In the genomic region with DNA sequence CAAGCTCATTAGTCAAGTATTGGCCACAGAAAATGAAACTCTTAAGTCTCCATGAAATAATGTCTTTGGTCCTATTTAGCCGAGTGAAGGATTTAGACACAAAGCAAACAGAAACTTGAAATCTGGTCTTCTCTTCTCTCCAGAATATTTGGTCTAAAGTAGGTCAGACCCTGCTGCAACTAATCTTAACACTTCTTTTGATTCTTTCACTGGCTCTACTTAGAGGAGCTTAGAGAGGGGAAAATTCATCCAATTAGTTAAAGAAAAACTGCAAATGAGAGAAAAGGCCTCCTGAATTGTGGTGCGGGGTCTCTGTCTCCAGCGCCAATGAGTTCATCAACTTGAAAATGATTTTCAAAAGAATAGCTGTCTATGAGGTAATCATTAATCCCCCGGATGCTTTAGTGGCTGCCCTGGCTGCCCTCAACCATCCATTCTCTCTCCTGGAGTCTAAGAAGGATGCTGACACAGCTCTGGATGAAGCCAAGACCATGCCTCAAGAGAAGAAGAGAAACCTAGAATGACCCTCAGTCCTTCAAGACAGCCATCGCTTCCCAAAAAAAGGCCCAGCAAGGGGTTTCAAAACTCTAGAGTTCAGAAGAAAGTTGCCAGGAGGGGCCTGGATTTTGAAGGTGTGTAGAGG, we compare ENCODE assay signal across 24 mouse cellular contexts. TPM values are rescaled to one million over a fixed set of nuclear protein-coding genes. Genes with fewer than 3 reads are reported as not detected.
DNase-seq lines count a peak whose midpoint lies in the region; ATAC-seq lines count a peak whose summit lies in the region.
"Had no signal": no experiment of that assay in that cellular context is flagged by ENCODE, and none has a peak within 500 bp of the region (broad histone marks: within the 10 kb centered on the region; RNA-seq: fewer than 3 reads in every experiment).

No protein-coding gene starts in this region.

- H3K27ac ChIP-seq in kidney, embryonic 14.5 days (ENCODE audit: low read depth, low read length) = no peak overlapping the region
- H3K27ac ChIP-seq: embryonic facial prominence, embryonic 13.5 days; heart, embryonic 15.5 days; hindbrain, embryonic 14.5 days; limb, embryonic 12.5 days; liver, embryonic 13.5 days had no signal

- H3K36me3 ChIP-seq in kidney, embryonic 14.5 days (ENCODE audit: control insufficient read depth, insufficient read depth, low read length) = no peaks in the 10 kb centered on the region
- H3K36me3 ChIP-seq: embryonic facial prominence, embryonic 13.5 days; heart, embryonic 15.5 days; limb, embryonic 12.5 days; liver, embryonic 13.5 days had no signal

- 92% methylated on average over 5 of the region's 5 CpGs for WGBS in kidney, embryonic 14.5 days

- H3K4me1 ChIP-seq in kidney, embryonic 14.5 days (ENCODE audit: control insufficient read depth, insufficient read depth, low read length) = no peaks in the 10 kb centered on the region
- H3K4me1 ChIP-seq: embryonic facial prominence, embryonic 13.5 days; heart, embryonic 15.5 days; limb, embryonic 12.5 days; liver, embryonic 13.5 days had no signal

- intact Hi-C loops in left cerebral cortex, postnatal 10 days (cut with DNase I) = no loop called here

- no peak for ATAC-seq in kidney, embryonic 14.5 days (ENCODE audit: low FRiP score, low TSS enrichment)
- ATAC-seq: inflammation-experienced regulatory T-cells, adult 6 months had no signal

- no peak overlapping the region for H3K4me2 ChIP-seq in kidney, embryonic 14.5 days (replicated peaks; ENCODE audit: low read depth, low read length)
- H3K4me2 ChIP-seq: embryonic facial prominence, embryonic 13.5 days; heart, embryonic 15.5 days; hindbrain, embryonic 14.5 days; limb, embryonic 12.5 days; liver, embryonic 13.5 days; midbrain, embryonic 11.5 days had no signal

- no peak overlapping the region for H3K9ac ChIP-seq in kidney, embryonic 14.5 days (ENCODE audit: low read depth, low read length)
- H3K9ac ChIP-seq: embryonic facial prominence, embryonic 13.5 days; heart, embryonic 15.5 days; hindbrain, embryonic 14.5 days; limb, embryonic 12.5 days; liver, embryonic 13.5 days had no signal

- H3K9me3 ChIP-seq in kidney, embryonic 14.5 days (ENCODE audit: control insufficient read depth, low read length) = no peaks in the 10 kb centered on the region
- H3K9me3 ChIP-seq: embryonic facial prominence, embryonic 13.5 days; heart, embryonic 15.5 days; limb, embryonic 12.5 days; liver, embryonic 13.5 days had no signal

- peak; percentile 74 for DNase-seq in kidney, adult 11 months
- DNase-seq in layer of hippocampus, adult 9-11 months = peak; percentile 40
- DNase-seq in layer of hippocampus, postnatal 25 days (ENCODE audit: extremely low spot score in 1 of 2, low spot score in 1 of 2) = no peak
- DNase-seq in kidney, postnatal 10 days = peak; percentile 39
- DNase-seq in kidney, postnatal 36 days = peak; percentile 69 to 78
- DNase-seq in left cerebral cortex, postnatal 10 days (ENCODE audit: extremely low spot score in 1 of 2, low spot score in 2 of 2) = no peak
- DNase-seq: adrenal gland, adult 8-10 months; cerebellum, adult 18-20 months; cerebellum, postnatal 36 days; embryo, embryonic 11 days; heart, postnatal 36 days; liver, embryonic 13.5 days; lung, adult 2 months; lung, postnatal 14 days; thymus, adult 18-20 months; thymus, postnatal 36 days had no signal

- H3K4me3 ChIP-seq in kidney, embryonic 14.5 days (ENCODE audit: low read length) = no peak overlapping the region
- H3K4me3 ChIP-seq: embryonic facial prominence, embryonic 13.5 days; erythroblast, embryonic 14.5 days; heart, embryonic 15.5 days; limb, embryonic 12.5 days; liver, embryonic 13.5 days had no signal

- H3K27me3 ChIP-seq in kidney, embryonic 14.5 days (ENCODE audit: control insufficient read depth, insufficient read depth, low read length) = no peaks in the 10 kb centered on the region
- H3K27me3 ChIP-seq: embryonic facial prominence, embryonic 13.5 days; heart, embryonic 15.5 days; limb, embryonic 12.5 days; liver, embryonic 13.5 days had no signal

RNA-seq across cellular contexts. Expression of a gene that starts 44.6 kb away (rescaled TPM):
- 8.4 and 11.0 TPM in 2 replicates for polyA plus RNA-seq in kidney, embryonic 14.5 days (2014; fragmentation: Nextera tagmentation; extraction: Ambion mirVana)
- 10 to 100 TPM; 51.7 to 52.0 TPM for total RNA-seq in layer of hippocampus, postnatal 25 days (2021)
- total RNA-seq in left cerebral cortex, postnatal 10 days (2021) = 10 to 100 TPM; 76.8 to 77.1 TPM

Comparison
In these comparisons a context has a peak if more than half of its experiments do, and no peak if none do; other contexts are left out.
1. DNase-seq: peak in kidney, adult 11 months (single experiment), layer of hippocampus, adult 9-11 months (single experiment), kidney, postnatal 10 days (single experiment) and kidney, postnatal 36 days (2 of 2); none in layer of hippocampus, postnatal 25 days (0 of 2) and left cerebral cortex, postnatal 10 days (0 of 2).